Mouse (Mus musculus): ENCODE results near the gene Rgsl1. TPM values are rescaled to one million over a fixed set of nuclear protein-coding genes. Genes with fewer than 3 reads are reported as not detected.

Rgsl1 gene
- polyA plus RNA-seq, 1 experiment from 2014 or later: not detected

DNA sequence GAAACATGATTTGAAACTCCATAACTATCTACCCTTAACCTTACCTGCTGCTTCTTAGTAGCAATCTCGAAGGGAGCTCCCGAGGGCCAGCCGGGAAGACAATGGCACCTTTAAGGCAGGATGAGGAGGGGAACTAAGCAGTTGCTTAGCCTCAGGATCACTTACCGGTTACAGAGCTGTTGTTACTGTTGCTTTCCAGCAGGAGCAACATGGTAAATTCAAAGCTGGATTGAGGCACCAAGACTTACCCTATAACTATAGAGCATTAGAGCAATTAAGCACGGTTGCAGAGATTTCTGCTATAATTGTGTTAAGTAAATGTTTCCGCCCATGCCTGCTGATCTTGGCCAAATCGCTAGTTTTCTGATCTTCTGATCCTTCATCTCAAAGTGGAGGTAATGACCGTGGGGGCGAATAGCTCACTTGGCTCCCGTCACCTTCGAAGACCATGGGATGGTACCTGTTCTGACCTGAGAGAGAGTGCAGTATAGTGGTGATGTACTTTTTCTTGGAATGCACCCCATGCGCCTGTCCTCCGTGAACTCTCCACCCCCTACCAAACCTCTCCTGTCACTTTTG, 104.4 kb downstream of the Rgsl1 start:
- H3K9ac ChIP-seq (ENCODE audit: low read depth, low read length): 0 out of 2 replicates have a peak overlapping the region, but pooled peaks have one; percentile 42
- ATAC-seq (replicated peaks; ENCODE audit: low FRiP score, low read depth) (no peak), DNase-seq (ENCODE audit: low spot score) (peak; percentile 61)
- H3K27me3 ChIP-seq (ENCODE audit: insufficient read depth, low read length): peaks cover 4% of the 10 kb centered on the region; the same call in 1 of the 2 replicates
- H3K4me2 ChIP-seq (ENCODE audit: low read length): peak overlapping the region; percentile 55
- H3K36me3 ChIP-seq (ENCODE audit: insufficient read depth, low read length): no peaks in the 10 kb centered on the region
- H3K9me3 ChIP-seq (replicated peaks; ENCODE audit: low read length): no peaks in the 10 kb centered on the region
- 0 out of 2 replicates have a peak, but pooled peaks have one; percentile 20 for TF ChIP-seq CTCF (IDR thresholded peaks at IDR 0.05; ENCODE audit: low read depth)
- no peak overlapping the region for H3K27ac ChIP-seq
- peak overlapping the region; percentile 20 for H3K4me3 ChIP-seq (replicated peaks; ENCODE audit: low read depth, low read length)
- H3K4me1 ChIP-seq (replicated peaks; ENCODE audit: insufficient read depth, low read length): no peaks in the 10 kb centered on the region; the same call in 1 of the 2 replicates
- WGBS: 17% methylated on average over 13 of the region's 13 CpGs

DNA sequence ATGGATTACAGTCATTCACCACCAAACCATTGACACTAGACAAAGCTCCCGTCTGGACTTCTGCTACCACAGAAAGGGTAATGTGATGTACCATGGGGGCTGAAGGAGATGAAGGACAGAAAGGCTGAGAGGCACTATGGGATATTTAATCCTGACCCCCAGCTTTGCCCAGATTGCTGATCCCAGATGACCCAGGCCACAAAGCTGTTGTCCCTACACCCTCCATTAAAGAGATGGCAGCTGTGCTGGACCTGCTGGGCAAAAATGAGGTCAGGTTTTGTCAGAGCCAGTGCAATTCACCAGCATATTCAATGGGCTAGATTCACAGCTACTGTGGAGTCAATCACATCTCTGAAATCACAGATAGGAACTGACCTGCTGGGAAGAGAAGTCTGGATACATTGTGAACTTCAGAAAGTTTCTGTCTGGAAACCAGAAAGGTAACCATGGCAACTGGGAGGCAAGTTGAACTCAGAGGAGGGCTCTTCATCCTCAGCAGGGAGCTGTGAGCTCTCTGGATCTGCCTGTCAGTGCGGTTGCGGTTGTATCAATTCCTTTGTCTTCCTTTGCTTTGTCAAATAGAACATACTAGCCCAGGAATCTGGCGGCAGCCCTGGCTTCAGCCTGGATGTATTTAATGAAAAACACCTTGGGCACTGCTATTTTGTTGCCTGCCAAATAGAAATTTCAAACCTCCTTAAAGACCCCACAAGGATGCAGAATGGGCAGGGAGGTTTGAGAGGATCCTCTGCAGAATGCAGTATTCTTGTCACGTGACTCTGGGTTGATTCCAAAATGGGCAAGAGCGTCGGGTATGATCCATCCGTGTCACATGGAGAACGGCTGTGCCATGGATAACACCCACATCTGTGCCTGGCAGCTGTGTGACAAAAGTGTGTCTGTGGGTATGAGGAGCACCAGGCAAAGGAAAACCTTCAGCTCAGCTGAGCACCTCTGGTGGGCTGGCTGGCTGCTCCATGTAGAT, 106.5 kb downstream of the Rgsl1 start:
- Histone ChIP-seq H3K27me3 (ENCODE audit: insufficient read depth, low read length) (peaks cover 4% of the 10 kb centered on the region; the same call in 1 of the 2 replicates), H3K9ac (ENCODE audit: low read depth, low read length) (no peak overlapping the region), H3K36me3 (ENCODE audit: insufficient read depth, low read length) (no peaks in the 10 kb centered on the region), H3K4me2 (ENCODE audit: low read length) (no peak overlapping the region), H3K27ac (no peak overlapping the region), H3K4me1 (replicated peaks; ENCODE audit: insufficient read depth, low read length) (no peaks in the 10 kb centered on the region; the same call in 1 of the 2 replicates), H3K4me3 (replicated peaks; ENCODE audit: low read depth, low read length) (no peak overlapping the region), H3K9me3 (replicated peaks; ENCODE audit: low read length) (no peaks in the 10 kb centered on the region)
- WGBS: 64% methylated on average over 9 of the region's 9 CpGs
- DNase-seq (ENCODE audit: low spot score) (no peak), ATAC-seq (replicated peaks; ENCODE audit: low FRiP score, low read depth) (no peak)
- no peak for TF ChIP-seq CTCF (IDR thresholded peaks at IDR 0.05; ENCODE audit: low read depth)

DNA sequence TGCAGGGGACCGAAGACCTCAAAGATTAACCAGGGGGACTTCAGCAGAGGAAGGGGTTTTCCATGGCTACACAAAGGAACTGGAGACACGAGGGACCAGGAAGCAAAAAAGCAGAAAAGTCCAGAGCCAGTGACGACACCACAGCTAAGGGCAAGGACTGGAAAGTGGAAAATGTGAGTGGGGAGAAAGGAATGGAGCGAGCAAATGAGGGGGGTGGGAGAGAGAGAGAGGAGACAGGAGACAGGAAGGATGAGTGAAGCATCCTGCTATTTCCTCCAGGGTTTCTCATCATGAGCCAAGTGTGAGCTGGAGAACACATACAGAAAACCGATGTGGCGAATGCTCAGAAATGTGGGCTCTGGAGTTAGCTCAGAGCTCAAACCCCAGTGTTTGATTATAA, 107.8 kb downstream of the Rgsl1 start:
- 60% methylated on average over 6 of the region's 6 CpGs for WGBS
- no peak for TF ChIP-seq CTCF (IDR thresholded peaks at IDR 0.05; ENCODE audit: low read depth)
- H3K27me3 ChIP-seq (ENCODE audit: insufficient read depth, low read length): peaks cover 1% of the 10 kb centered on the region; the same call in 1 of the 2 replicates
- H3K4me1 ChIP-seq (replicated peaks; ENCODE audit: insufficient read depth, low read length): no peaks in the 10 kb centered on the region; the same call in 1 of the 2 replicates
- H3K9me3 ChIP-seq (replicated peaks; ENCODE audit: low read length): no peaks in the 10 kb centered on the region
- H3K4me3 ChIP-seq (replicated peaks; ENCODE audit: low read depth, low read length): no peak overlapping the region
- H3K36me3 ChIP-seq (ENCODE audit: insufficient read depth, low read length): no peaks in the 10 kb centered on the region
- DNase-seq (ENCODE audit: low spot score): peak; percentile 28
- H3K27ac ChIP-seq: no peak overlapping the region
- no peak overlapping the region for H3K9ac ChIP-seq (ENCODE audit: low read depth, low read length)
- H3K4me2 ChIP-seq (ENCODE audit: low read length): no peak overlapping the region
- ATAC-seq (replicated peaks; ENCODE audit: low FRiP score, low read depth): no peak

DNA sequence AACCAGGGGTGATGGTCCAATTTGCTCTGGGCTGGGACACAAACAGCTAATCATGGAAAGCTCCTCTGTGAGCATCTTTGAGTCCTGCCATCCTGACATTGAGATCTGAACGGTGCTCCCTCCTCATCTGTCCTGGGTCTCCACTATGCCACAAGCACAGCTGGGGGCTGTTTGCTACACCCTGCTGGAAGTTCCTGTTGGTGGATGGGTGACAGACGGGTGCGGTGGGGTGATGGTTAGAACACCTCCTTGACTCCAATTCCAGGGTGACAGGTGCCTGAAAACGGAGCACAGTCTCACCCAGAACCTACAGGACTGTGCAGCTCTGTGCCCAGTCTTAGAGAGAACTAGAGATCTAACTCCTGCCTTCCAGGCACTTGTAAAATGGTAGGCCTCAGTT, 109.1 kb downstream of the Rgsl1 start:
- Histone ChIP-seq H3K27me3 (ENCODE audit: insufficient read depth, low read length) (no peaks in the 10 kb centered on the region), H3K4me2 (ENCODE audit: low read length) (no peak overlapping the region), H3K4me1 (replicated peaks; ENCODE audit: insufficient read depth, low read length) (no peaks in the 10 kb centered on the region; the same call in 1 of the 2 replicates), H3K27ac (no peak overlapping the region), H3K9ac (ENCODE audit: low read depth, low read length) (no peak overlapping the region), H3K9me3 (replicated peaks; ENCODE audit: low read length) (no peaks in the 10 kb centered on the region), H3K4me3 (replicated peaks; ENCODE audit: low read depth, low read length) (no peak overlapping the region), H3K36me3 (ENCODE audit: insufficient read depth, low read length) (no peaks in the 10 kb centered on the region)
- no peak for DNase-seq (ENCODE audit: low spot score)
- no peak for ATAC-seq (replicated peaks; ENCODE audit: low FRiP score, low read depth)
- 83% methylated on average over 4 of the region's 4 CpGs for WGBS
- no peak for TF ChIP-seq CTCF (IDR thresholded peaks at IDR 0.05; ENCODE audit: low read depth)

DNA sequence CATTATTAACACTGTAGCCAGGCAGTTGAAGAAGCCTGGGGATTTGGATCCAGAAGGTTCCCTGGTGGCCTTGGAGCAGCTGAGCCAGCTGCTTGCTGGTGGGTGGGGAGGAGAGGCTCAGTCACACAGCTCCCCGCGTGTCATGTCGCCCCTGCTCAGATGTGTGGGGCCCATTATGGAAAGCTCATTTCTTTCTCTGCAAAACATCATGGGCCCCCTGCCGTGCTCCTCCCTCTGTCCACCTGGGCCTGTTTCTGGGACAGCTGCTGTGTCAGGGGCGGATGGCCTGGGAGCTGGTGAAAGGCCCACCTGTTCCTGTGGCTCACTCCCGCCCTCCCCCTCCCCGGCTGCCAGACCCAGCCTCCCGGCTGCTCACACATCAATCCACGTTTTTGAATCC, 110.8 kb downstream of the Rgsl1 start:
- no peaks in the 10 kb centered on the region for H3K4me1 ChIP-seq (replicated peaks; ENCODE audit: insufficient read depth, low read length)
- DNase-seq (ENCODE audit: low spot score) (no peak), ATAC-seq (replicated peaks; ENCODE audit: low FRiP score, low read depth) (no peak)
- no peak for TF ChIP-seq CTCF (IDR thresholded peaks at IDR 0.05; ENCODE audit: low read depth)
- no peak overlapping the region for H3K4me3 ChIP-seq (replicated peaks; ENCODE audit: low read depth, low read length)
- H3K9ac ChIP-seq (ENCODE audit: low read depth, low read length): no peak overlapping the region
- WGBS: 54% methylated on average over 9 of the region's 9 CpGs
- no peaks in the 10 kb centered on the region for H3K27me3 ChIP-seq (ENCODE audit: insufficient read depth, low read length)
- H3K4me2 ChIP-seq (ENCODE audit: low read length): no peak overlapping the region
- H3K9me3 ChIP-seq (replicated peaks; ENCODE audit: low read length): no peaks in the 10 kb centered on the region
- no peak overlapping the region for H3K27ac ChIP-seq
- H3K36me3 ChIP-seq (ENCODE audit: insufficient read depth, low read length): no peaks in the 10 kb centered on the region

DNA sequence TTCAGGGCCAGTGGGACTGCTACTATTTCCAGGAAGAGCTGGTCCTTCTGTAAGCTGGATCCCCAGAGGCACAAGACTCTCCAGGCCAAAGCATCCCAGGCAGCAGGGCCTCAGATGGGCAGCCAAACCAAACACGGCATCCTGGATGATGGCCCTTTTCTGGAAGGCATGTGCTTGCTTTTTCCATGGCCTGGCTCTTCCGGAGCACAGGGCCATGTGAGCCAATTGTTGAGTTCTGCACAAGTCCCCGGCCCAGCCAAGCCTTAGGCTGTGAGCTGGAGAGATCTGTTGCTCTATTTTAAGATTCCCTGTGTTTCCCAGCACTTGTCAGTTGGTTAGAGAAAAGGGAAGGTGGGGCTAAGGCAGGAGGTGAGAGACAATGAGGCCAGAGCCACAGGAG, 113.3 kb downstream of the Rgsl1 start:
- no peak overlapping the region for H3K27ac ChIP-seq
- no peak for TF ChIP-seq CTCF (IDR thresholded peaks at IDR 0.05; ENCODE audit: low read depth)
- H3K27me3 ChIP-seq (ENCODE audit: insufficient read depth, low read length): no peaks in the 10 kb centered on the region
- no peak for ATAC-seq (replicated peaks; ENCODE audit: low FRiP score, low read depth)
- H3K4me2 ChIP-seq (ENCODE audit: low read length): no peak overlapping the region
- H3K36me3 ChIP-seq (ENCODE audit: insufficient read depth, low read length): no peaks in the 10 kb centered on the region
- DNase-seq (ENCODE audit: low spot score): no peak
- no peaks in the 10 kb centered on the region for H3K4me1 ChIP-seq (replicated peaks; ENCODE audit: insufficient read depth, low read length)
- no peaks in the 10 kb centered on the region for H3K9me3 ChIP-seq (replicated peaks; ENCODE audit: low read length)
- H3K4me3 ChIP-seq (replicated peaks; ENCODE audit: low read depth, low read length): no peak overlapping the region
- H3K9ac ChIP-seq (ENCODE audit: low read depth, low read length): no peak overlapping the region
- WGBS: 48% methylated on average over 3 of the region's 3 CpGs
